Mouse (Mus musculus): ENCODE results near the gene Fam186a.

DNA sequence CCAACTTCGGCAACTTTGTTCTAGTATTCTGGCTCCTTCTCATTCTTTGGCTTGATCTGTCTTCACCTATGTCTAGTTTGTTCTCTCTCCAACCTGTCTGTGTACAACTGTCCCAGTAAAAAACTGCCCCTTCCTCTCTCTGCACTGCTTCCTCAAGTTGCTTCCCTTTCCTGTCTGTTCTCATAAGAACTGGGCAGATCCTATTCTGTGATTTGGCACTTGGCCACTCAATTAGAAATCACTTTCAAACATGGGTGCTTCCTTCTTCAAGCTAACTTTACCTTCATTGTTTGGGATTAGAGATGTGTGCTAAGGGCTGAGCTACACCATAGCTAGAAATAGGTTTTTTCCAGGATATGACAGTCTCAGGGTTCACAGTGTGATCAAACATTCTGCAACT lies 3.7 kb upstream of the Fam186a start:
- TF ChIP-seq CTCF (IDR thresholded peaks at IDR 0.05; ENCODE audit: low read depth, low read length): no peak
- TF ChIP-seq TAL1 (conservative IDR thresholded peaks at IDR 0.05; ENCODE audit: low read depth, low read length): no peak
- TF ChIP-seq GATA1 (IDR thresholded peaks at IDR 0.05; ENCODE audit: borderline replicate concordance, low read length): no peak
- TF ChIP-seq POLR2AphosphoS5 (IDR thresholded peaks at IDR 0.05; ENCODE audit: insufficient replicate concordance, low read depth, low read length): no peak
- no peak for TF ChIP-seq GATA2 (IDR thresholded peaks at IDR 0.05; ENCODE audit: borderline replicate concordance, low read depth, low read length)

Measured in G1E (cell line).